Mouse (Mus musculus) ovary, adult 18-20 months (tissue): ENCODE measurements around the gene Amdhd1.
"Not testable (repeated sequence)": the region's sequence is repeated elsewhere in the genome, so short reads cannot be mapped to it uniquely, and the experiment has no call there.

ENCODE experiments used
- DNase-seq: peaks from one replicate; pipeline ENCODE4 v3.0.0; 2022; ENCODE audit warnings: low spot score, mixed read lengths

Gene Amdhd1

GRCm38 (mm10) chr10:93539775-93540430 lies at the start of gene Amdhd1:
Gene Amdhd1 (minus strand): TSS chr10:93540033.
- peak; percentile 83 for DNase-seq

DNA sequence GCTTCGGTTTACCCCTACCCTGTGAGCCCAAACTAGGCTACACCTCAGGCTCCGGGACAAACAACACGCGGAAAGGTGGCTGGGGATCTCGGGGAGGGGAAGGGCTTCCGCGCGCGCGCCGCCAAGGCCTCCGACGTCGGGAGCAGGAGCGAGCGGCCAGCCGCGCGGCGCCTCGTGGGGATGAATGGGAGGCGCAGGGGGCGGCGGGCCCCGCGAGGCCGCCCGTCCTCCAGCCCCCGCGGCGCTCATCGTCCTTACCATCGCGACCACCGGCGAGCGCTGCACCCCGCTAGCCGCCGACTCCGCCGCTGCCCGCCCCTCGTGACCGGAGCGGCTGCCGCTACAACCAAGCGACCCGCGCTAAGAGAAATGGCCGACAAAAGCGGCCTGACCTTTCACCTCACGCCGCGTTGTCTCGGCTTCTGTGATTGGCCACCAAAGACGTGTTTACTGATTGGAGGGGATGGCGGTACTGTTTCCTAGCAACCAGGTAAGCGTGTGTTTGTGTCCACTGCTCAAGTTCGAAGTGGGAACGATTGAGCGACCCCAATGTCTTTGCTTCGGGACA lies 49.5 kb upstream of the Amdhd1 start, which contains the start of gene Snrpf:
Gene Snrpf (minus strand): TSS at position 426 of the 568 bp plus-strand sequence.
- DNase-seq, result peak; percentile 81

DNA sequence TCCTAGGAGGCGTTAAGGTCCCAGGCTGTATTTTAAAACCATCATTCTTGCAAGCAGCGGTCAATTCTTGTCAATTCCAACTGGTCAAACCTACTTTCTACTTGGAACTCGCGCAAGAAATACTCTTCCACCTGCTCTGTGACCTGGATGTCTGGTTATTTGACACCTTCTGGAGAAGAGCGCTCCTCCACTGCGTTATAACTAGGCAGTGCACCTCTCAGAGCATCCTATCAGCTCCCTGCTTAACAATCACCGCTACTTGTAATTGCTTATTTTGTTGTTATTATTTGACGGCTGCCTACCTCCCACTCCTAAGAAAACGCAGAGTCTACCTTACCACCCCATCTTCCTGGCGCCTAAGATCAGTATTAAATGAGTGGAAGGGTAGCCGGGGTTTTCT lies 49.0 kb upstream of the Amdhd1 start:
- DNase-seq, result no peak

DNA sequence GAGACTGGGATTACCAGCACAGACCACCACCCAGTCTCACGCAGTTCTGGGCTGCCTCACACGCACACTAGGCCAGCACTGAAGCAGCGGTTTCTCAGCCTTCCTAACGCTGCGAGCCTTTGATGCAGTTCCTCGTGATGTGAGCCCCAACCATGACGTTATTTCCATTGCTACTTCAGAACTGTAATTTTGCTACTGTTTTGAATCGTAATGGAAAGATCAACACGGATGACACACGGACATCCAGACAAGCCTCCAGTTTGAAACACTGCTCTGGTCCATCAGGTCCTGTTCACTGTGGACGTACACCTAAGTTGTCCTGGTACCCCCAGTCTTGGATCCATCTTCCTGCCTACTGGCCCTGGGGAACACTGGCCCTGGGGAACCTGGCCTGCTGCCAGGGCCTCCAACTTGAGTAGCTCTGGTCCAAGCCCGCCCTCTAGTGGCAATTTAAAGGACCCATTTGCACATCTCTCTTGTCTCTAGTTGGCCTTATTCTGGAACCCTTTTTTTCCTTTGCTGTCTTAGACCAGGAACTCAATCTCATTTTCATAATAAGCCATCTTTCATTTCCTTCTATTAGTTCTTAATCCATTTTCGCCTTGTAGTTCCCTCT lies 37.5 kb upstream of the Amdhd1 start:
- peak; percentile 44 for DNase-seq

GRCm38 (mm10) chr10:93575960-93576359 lies 36.1 kb upstream of the Amdhd1 start:
- no peak for DNase-seq

- no peak for DNase-seq
Observed at GRCm38 (mm10) chr10:93574966-93575365, 35.1 kb upstream of the Amdhd1 start.

DNA sequence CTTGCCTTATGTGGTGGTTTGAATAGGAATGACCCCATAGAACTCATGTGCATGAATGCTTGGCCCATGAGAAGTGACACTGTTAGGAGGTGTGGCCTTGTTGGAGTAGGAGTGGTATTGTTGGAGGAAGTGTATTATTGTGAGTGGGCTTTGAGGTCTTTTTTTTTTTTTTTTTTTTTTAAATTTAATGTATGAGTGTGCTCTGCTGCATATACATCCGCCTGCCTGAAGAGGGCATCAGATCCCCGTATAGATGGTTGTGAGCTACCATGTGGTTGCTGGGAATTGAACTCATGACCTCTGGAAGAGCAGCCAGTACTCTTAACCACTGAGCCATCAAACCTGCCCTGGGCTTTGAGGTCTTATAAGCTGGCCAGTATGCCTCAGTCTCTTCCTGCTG lies 32.4 kb upstream of the Amdhd1 start:
- no peak for DNase-seq

DNA sequence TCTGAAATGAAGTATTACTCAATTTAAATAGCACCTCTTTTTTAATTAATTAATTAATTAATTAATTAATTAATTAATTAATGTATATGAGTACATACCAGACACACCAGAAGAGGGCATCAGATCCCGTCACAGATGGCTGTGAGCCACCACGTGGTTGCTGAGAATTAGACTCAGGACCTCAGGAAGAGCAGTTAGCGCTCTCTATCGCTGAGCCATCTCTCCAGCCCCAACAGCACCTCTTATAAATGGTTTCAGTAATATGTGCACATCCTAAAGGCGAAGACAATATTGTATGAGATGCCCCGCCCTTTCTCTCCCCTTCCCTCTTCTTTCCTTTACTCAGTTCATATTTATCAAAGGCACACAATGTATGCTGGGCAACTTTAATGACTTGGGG lies 28.8 kb upstream of the Amdhd1 start:
- no peak for DNase-seq

GRCm38 (mm10) chr10:93567841-93568566 lies 28.2 kb upstream of the Amdhd1 start:
- DNase-seq, result no peak

DNA sequence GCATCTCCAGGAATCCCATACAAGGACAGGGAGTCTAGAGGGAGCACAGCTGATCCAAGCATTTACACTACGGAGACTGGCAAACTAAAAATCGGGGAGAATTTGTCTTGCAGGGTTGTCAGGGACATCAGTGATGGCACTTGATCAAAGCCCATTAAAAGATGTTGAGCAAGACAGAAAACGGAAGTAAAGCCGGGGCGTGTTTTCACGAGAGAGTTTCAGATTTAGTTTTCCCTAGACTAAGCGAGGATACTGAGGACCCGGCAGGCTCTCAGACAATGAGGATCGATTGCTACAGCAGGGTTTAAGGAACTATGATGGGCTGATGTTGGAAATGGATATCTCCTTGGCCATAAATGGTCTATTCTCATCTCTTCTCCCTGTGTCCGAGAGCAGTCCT lies 27.2 kb upstream of the Amdhd1 start:
- no peak for DNase-seq

DNA sequence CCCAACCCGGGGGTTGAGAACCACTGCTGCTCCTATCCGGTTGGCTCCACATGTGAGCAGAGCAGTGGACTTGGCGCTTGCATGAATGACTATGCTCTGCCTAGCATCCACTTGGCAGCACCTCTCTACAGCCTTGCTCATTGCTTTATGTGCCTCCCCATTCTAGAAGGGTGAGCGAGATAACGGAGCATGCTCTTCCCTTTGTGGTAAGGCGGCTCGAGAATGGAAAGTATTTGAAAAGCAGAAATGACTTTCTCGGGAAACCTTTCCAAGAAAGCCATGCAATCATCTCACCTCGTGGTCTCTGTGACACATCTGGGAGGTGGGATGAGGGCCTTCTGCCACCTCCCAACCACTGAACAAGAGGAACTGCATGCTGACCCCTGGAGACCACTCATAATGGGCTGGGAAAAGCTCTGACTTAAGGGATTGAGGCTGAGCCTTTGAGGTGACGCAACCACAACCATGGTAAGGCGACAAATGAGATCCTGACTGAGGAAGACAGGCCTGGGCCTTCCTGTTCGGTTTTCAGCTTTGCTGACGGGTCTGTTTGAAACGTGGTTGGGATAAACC lies 24.8 kb upstream of the Amdhd1 start:
- no peak for DNase-seq

GRCm38 (mm10) chr10:93559786-93560185 lies 20.0 kb upstream of the Amdhd1 start:
- no peak for DNase-seq

GRCm38 (mm10) chr10:93557971-93558370 lies 18.1 kb upstream of the Amdhd1 start:
- DNase-seq, result not testable (repeated sequence)

DNA sequence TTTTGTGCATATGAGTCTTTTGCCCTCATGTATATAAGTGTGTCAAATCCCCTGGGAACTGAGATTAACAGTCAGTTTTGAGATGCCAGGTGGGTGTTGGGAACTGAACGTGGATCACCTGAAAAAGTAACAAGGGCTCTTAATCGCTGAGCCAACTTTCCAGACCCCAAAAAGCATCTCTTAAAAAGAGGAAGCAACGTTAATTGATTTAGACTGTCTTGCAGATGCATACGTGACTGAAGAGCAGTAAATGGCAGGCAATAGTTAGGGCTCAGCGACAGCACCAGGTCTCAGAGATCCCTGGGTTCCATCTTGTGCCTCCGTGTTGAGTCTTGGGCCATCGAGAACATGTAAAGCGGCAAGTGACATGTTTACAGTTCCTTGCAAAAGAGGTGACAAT lies 12.8 kb upstream of the Amdhd1 start:
- DNase-seq, result no peak

GRCm38 (mm10) chr10:93549821-93550220 lies 10.0 kb upstream of the Amdhd1 start:
- no peak for DNase-seq

DNA sequence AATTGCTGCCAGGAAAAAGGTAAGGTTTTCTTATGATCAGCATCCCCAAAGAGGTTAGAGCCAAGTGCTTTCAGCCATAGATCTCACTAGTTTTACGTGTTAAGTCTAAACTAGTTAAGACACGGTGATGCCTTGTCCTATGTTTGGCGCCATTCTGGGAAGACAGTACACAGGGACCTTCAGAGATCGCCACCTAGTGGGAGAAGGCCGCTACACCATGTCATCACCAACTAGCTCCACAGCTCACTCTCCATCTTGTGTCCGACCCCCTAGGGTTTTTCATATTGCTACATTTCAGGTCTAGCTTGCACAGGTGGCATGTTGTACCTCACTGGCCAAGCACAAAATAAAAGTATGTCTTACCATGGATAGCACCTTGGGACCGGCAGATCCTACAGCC lies 9.2 kb upstream of the Amdhd1 start:
- DNase-seq, result no peak

- DNase-seq, result no peak
Observed at GRCm38 (mm10) chr10:93547741-93548270, 8.0 kb upstream of the Amdhd1 start.

- DNase-seq, result no peak
Observed at GRCm38 (mm10) chr10:93544172-93544571, 4.3 kb upstream of the Amdhd1 start.

GRCm38 (mm10) chr10:93543176-93543575 lies 3.3 kb upstream of the Amdhd1 start:
- DNase-seq, result no peak

DNA sequence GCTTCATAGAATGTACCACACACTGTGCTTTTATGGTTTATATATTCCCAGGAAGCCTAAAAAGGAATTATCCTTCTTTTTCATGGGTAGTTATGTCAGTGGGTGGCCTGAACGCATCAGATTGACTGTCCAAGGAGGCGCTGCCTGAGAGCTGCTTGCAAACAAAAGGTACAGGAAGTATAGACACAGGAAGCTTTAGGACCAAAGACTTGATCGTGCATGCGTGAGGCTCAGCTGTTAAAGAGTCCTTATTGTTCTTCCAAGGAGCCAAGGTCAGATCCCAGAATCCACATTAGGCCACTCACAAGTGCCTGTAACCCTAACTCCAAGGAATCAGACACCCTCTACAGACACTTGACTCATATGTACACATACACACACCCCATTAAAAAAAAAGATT lies 2.5 kb upstream of the Amdhd1 start:
- DNase-seq, result no peak

DNA sequence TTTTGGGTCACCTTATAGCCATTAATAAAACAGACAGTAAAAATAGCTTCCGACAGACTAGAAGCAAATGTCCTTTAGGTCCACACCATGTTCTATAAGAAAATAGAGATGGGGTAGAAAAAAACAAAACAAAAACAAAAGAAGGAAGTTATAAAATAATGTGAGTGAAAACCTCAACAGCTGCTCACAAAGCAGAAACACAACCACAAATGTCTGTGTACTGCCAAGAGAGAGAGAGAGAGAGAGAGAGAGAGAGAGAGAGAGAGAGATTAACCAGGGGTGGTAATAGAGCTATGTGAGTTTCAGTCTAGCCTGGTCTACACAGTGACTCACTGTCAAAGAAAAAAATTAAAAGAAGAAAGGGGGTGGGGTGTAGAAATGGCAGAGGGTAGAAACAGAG lies 1.8 kb upstream of the Amdhd1 start:
- no peak for DNase-seq
